Mouse (Mus musculus) megakaryocyte-erythroid progenitor cell, adult 5 weeks (primary cell): ENCODE measurements around the gene Dpt. TPM values are rescaled to one million over a fixed set of nuclear protein-coding genes. Genes with fewer than 3 reads are reported as not detected.

Source experiments
- polyA plus RNA-seq: library from polyadenylated mRNA; stranded (reverse); fragments of >175 nt; gene quantifications from 2 replicates; pipeline ENCODE4 v1.2.3, GENCODE M21; 2012

The Dpt gene
- not detected in 2 replicates for polyA plus RNA-seq

GRCm38 (mm10) chr1:164796471-164796870, at the start of gene Dpt:
TSS of gene Dpt (plus strand) at chr1:164796644.

Other genes with a start within 250 kb of the Dpt start
- gene Xcl1, start 138.9 kb downstream of the Dpt start, polyA plus RNA-seq = 2.4 and 3.3 TPM in 2 replicates